27 mouse cellular contexts compared by ENCODE assay signal in genomic region chr11:80155541-80155940, GRCm38 (mm10). TPM values are rescaled to one million over a fixed set of nuclear protein-coding genes. Genes with fewer than 3 reads are reported as not detected.
DNase-seq lines count a peak whose midpoint lies in the region; ATAC-seq and TF ChIP-seq lines count a peak whose summit lies in the region.
"Had no signal": no experiment of that assay in that cellular context is flagged by ENCODE, and none has a peak within 500 bp of the region (broad histone marks: within the 10 kb centered on the region; RNA-seq: fewer than 3 reads in every experiment).

No protein-coding gene starts in this region.

- no peak for TF ChIP-seq EP300 in heart, postnatal 0 days (IDR thresholded peaks at IDR 0.05; ENCODE audit: low read depth)
- no peak for TF ChIP-seq EP300 in stomach, postnatal 0 days (optimal IDR thresholded peaks at IDR 0.05)

- TF ChIP-seq POLR2A in spleen, adult 2 months (IDR thresholded peaks at IDR 0.05; ENCODE audit: low read depth, low read length), result no peak

- H3K9ac ChIP-seq in heart, postnatal 0 days (replicated peaks; ENCODE audit: low read depth, low read length), result no peak overlapping the region
- no peak overlapping the region for H3K9ac ChIP-seq in liver, embryonic 13.5 days
- H3K9ac ChIP-seq in stomach, postnatal 0 days (ENCODE audit: low read length), result no peak overlapping the region
- H3K9ac ChIP-seq: forebrain, embryonic 13.5 days; heart, embryonic 15.5 days; liver, embryonic 14.5 days had no signal

- WGBS in heart, postnatal 0 days, result 84% methylated on average over 8 of the region's 8 CpGs
- WGBS in liver, embryonic 13.5 days (ENCODE audit: insufficient replicate concordance), result 56% methylated on average over 8 of the region's 8 CpGs
- WGBS in spleen, adult 2 months, result 53% methylated on average over 8 of the region's 8 CpGs
- WGBS in stomach, postnatal 0 days, result 81% methylated on average over 8 of the region's 8 CpGs

- no peak for DNase-seq in heart, postnatal 0 days (ENCODE audit: low spot score)
- DNase-seq in heart, postnatal 14 days, result no peak
- DNase-seq in liver, embryonic 13.5 days, result no peak
- no peak for DNase-seq in liver
- no peak for DNase-seq in spleen, adult 2 months (ENCODE audit: low read depth in 1 of 2, low spot score in 2 of 2)
- no peak for DNase-seq in spleen, postnatal 10 days (ENCODE audit: low spot score in 2 of 2)
- no peak for DNase-seq in stomach, postnatal 0 days (ENCODE audit: low spot score)
- no peak for DNase-seq in adrenal gland, postnatal 14 days
- DNase-seq: cerebellum, adult 2 months; cerebellum, postnatal 36 days; gastrocnemius, postnatal 14 days; kidney, postnatal 4 days; layer of hippocampus, adult 9-11 months; lung, postnatal 10 days had no signal

- no peaks in the 10 kb centered on the region for H3K9me3 ChIP-seq in heart, postnatal 0 days (replicated peaks; ENCODE audit: control insufficient read depth, low read length)
- H3K9me3 ChIP-seq in liver, embryonic 13.5 days (replicated peaks), result no peaks in the 10 kb centered on the region
- H3K9me3 ChIP-seq in stomach, postnatal 0 days (ENCODE audit: control insufficient read depth, low read length), result no peaks in the 10 kb centered on the region
- H3K9me3 ChIP-seq: forebrain, embryonic 13.5 days; heart, embryonic 15.5 days; hindbrain, embryonic 10.5 days; limb, embryonic 10.5 days; midbrain, embryonic 10.5 days had no signal

- ATAC-seq in heart, postnatal 0 days (ENCODE audit: insufficient read depth, low read depth), result no peak
- no peak for ATAC-seq in liver, embryonic 13.5 days (ENCODE audit: low read depth)
- ATAC-seq in stomach, postnatal 0 days (ENCODE audit: low FRiP score, low TSS enrichment), result no peak
- ATAC-seq: forebrain, embryonic 13.5 days; hindbrain, embryonic 16.5 days; intestine, embryonic 16.5 days; midbrain, embryonic 16.5 days; Patski had no signal

- intact Hi-C loops in heart, postnatal 14 days (cut with DNase I), result no loop called here

- H3K27ac ChIP-seq in heart, postnatal 0 days (ENCODE audit: low read depth), result no peak overlapping the region
- H3K27ac ChIP-seq in liver, embryonic 13.5 days, result no peak overlapping the region
- peak overlapping the region; percentile 40 for H3K27ac ChIP-seq in spleen, adult 2 months (ENCODE audit: insufficient read depth, low read length)
- H3K27ac ChIP-seq in stomach, postnatal 0 days (replicated peaks), result no peak overlapping the region
- H3K27ac ChIP-seq: forebrain, embryonic 13.5 days; heart, embryonic 15.5 days; hindbrain, embryonic 10.5 days; limb, embryonic 10.5 days; liver, embryonic 14.5 days; midbrain, embryonic 10.5 days had no signal

- peak overlapping the region; percentile 20; the same call in 1 of the 2 replicates for H3K4me2 ChIP-seq in heart, postnatal 0 days (ENCODE audit: low read depth, low read length)
- peak overlapping the region; percentile 91; the same call in 1 of the 2 replicates for H3K4me2 ChIP-seq in liver, embryonic 13.5 days
- H3K4me2 ChIP-seq in stomach, postnatal 0 days (replicated peaks; ENCODE audit: low read depth), result no peak overlapping the region
- H3K4me2 ChIP-seq: forebrain, embryonic 13.5 days; heart, embryonic 15.5 days had no signal

- peaks cover 16% of the 10 kb centered on the region for H3K27me3 ChIP-seq in heart, postnatal 0 days (ENCODE audit: control insufficient read depth, insufficient read depth, low read length)
- H3K27me3 ChIP-seq in liver, embryonic 13.5 days, result peaks cover 43% of the 10 kb centered on the region
- peaks cover 5% of the 10 kb centered on the region; the same call in 1 of the 2 replicates for H3K27me3 ChIP-seq in spleen, adult 2 months (ENCODE audit: control insufficient read depth, insufficient read depth, low read length)
- H3K27me3 ChIP-seq in stomach, postnatal 0 days (ENCODE audit: control insufficient read depth, insufficient read depth, low read length), result 0 out of 2 replicates have a peak, but pooled peaks cover 2% of the 10 kb centered on the region
- H3K27me3 ChIP-seq: CH12.LX, Patski had no signal

- H3K36me3 ChIP-seq in heart, postnatal 0 days (replicated peaks; ENCODE audit: control insufficient read depth, insufficient read depth, low read length), result no peaks in the 10 kb centered on the region
- no peaks in the 10 kb centered on the region for H3K36me3 ChIP-seq in liver, embryonic 13.5 days
- H3K36me3 ChIP-seq in spleen, adult 2 months (ENCODE audit: control insufficient read depth, insufficient read depth, low read length), result no peaks in the 10 kb centered on the region
- no peaks in the 10 kb centered on the region for H3K36me3 ChIP-seq in stomach, postnatal 0 days (ENCODE audit: control insufficient read depth, insufficient read depth, low read length)
- H3K36me3 ChIP-seq: G1E; heart, embryonic 15.5 days; hindbrain, embryonic 10.5 days; limb, embryonic 10.5 days; midbrain, embryonic 10.5 days had no signal

- H3K4me1 ChIP-seq in heart, postnatal 0 days (ENCODE audit: control insufficient read depth, insufficient read depth), result no peaks in the 10 kb centered on the region
- H3K4me1 ChIP-seq in liver, embryonic 13.5 days (replicated peaks), result peaks cover 23% of the 10 kb centered on the region
- H3K4me1 ChIP-seq in spleen, adult 2 months (ENCODE audit: control insufficient read depth, insufficient read depth, insufficient read length), result peaks cover 3% of the 10 kb centered on the region; the same call in 1 of the 2 replicates
- H3K4me1 ChIP-seq in stomach, postnatal 0 days (replicated peaks; ENCODE audit: control insufficient read depth, insufficient read depth), result no peaks in the 10 kb centered on the region

- no peak for TF ChIP-seq CTCF in heart, postnatal 0 days (IDR thresholded peaks at IDR 0.05; ENCODE audit: low read depth)
- no peak for TF ChIP-seq CTCF in spleen, adult 2 months (IDR thresholded peaks at IDR 0.05; ENCODE audit: extremely low read depth, insufficient read depth, insufficient read length, insufficient replicate concordance)
- no peak for TF ChIP-seq CTCF in stomach, postnatal 0 days (IDR thresholded peaks at IDR 0.05; ENCODE audit: low read depth)

- 0 out of 2 replicates have a peak overlapping the region, but pooled peaks have one; percentile 9 for H3K4me3 ChIP-seq in heart, postnatal 0 days (ENCODE audit: low read depth, low read length)
- H3K4me3 ChIP-seq in liver, embryonic 13.5 days (replicated peaks), result no peak overlapping the region
- H3K4me3 ChIP-seq in spleen, adult 2 months (ENCODE audit: extremely low read depth, insufficient read depth, insufficient read length), result peak overlapping the region; percentile 66; the same call in 1 of the 2 replicates
- 0 out of 2 replicates have a peak overlapping the region, but pooled peaks have one; percentile 1 for H3K4me3 ChIP-seq in stomach, postnatal 0 days (ENCODE audit: low read depth, low read length)
- H3K4me3 ChIP-seq: heart, embryonic 15.5 days; limb, embryonic 10.5 days; myocyte had no signal

RNA-seq across cellular contexts. Expression of gene Adap2, which starts 1.6 kb away (rescaled TPM):
- total RNA-seq in heart, postnatal 0 days (2014; rRNA removed; ENCODE audit: low replicate concordance), result 17.0 and 20.0 TPM in 2 replicates
- polyA plus RNA-seq in heart, postnatal 0 days (2015; fragmentation: Nextera tagmentation; extraction: Ambion mirVana), result 2.1 and 3.0 TPM in 2 replicates
- total RNA-seq in heart, postnatal 14 days (2021), result 10 to 100 TPM; 16.9 to 17.6 TPM
- 3.7 and 4.0 TPM in 2 replicates for polyA plus RNA-seq in liver, embryonic 13.5 days (2015; fragmentation: Nextera tagmentation; extraction: Ambion mirVana)
- 12.6 and 16.4 TPM in 2 replicates for polyA plus RNA-seq in spleen, adult 2 months (2012; rRNA removed)
- 3.6 and 5.4 TPM in 2 replicates for polyA plus RNA-seq in stomach, postnatal 0 days (2015; fragmentation: Nextera tagmentation; extraction: Ambion mirVana)
- 13.6 and 13.9 TPM in 2 replicates for total RNA-seq in adrenal gland, postnatal 14 days (2021)
- total RNA-seq: CH12.LX, G1E had no signal
- polyA plus RNA-seq: G1E had no signal

RNA-seq across cellular contexts. Expression of gene Tefm, which starts 13.6 kb away (rescaled TPM):
- 32.4 and 40.3 TPM in 2 replicates for total RNA-seq in heart, postnatal 0 days (2014; rRNA removed; ENCODE audit: low replicate concordance)
- 37.6 and 39.9 TPM in 2 replicates for polyA plus RNA-seq in heart, postnatal 0 days (2015; fragmentation: Nextera tagmentation; extraction: Ambion mirVana)
- total RNA-seq in heart, postnatal 14 days (2021), result 10 to 100 TPM; 24.4 to 24.8 TPM
- polyA plus RNA-seq in liver, embryonic 13.5 days (2015; fragmentation: Nextera tagmentation; extraction: Ambion mirVana), result 17.7 and 20.5 TPM in 2 replicates
- polyA plus RNA-seq in spleen, adult 2 months (2012; rRNA removed), result 1.9 and 2.2 TPM in 2 replicates
- 18.6 and 20.5 TPM in 2 replicates for polyA plus RNA-seq in stomach, postnatal 0 days (2015; fragmentation: Nextera tagmentation; extraction: Ambion mirVana)
- 18.6 and 22.1 TPM in 2 replicates for total RNA-seq in adrenal gland, postnatal 14 days (2021)

RNA-seq across cellular contexts. Expression of gene Rnf135, which starts 28.1 kb away (rescaled TPM):
- 6.2 and 10.2 TPM in 2 replicates for total RNA-seq in heart, postnatal 0 days (2014; rRNA removed; ENCODE audit: low replicate concordance)
- 11.7 and 12.9 TPM in 2 replicates for polyA plus RNA-seq in heart, postnatal 0 days (2015; fragmentation: Nextera tagmentation; extraction: Ambion mirVana)
- 1 to 10 TPM; 7.1 to 7.4 TPM for total RNA-seq in heart, postnatal 14 days (2021)
- 4.3 and 5.3 TPM in 2 replicates for polyA plus RNA-seq in liver, embryonic 13.5 days (2015; fragmentation: Nextera tagmentation; extraction: Ambion mirVana)
- 7.3 and 10.0 TPM in 2 replicates for polyA plus RNA-seq in spleen, adult 2 months (2012; rRNA removed)
- polyA plus RNA-seq in stomach, postnatal 0 days (2015; fragmentation: Nextera tagmentation; extraction: Ambion mirVana), result 7.5 and 8.8 TPM in 2 replicates
- total RNA-seq in adrenal gland, postnatal 14 days (2021), result 7.8 and 9.4 TPM in 2 replicates

RNA-seq across cellular contexts. Expression of gene Rhot1, which starts 53.3 kb away (rescaled TPM):
- total RNA-seq in heart, postnatal 0 days (2014; rRNA removed; ENCODE audit: low replicate concordance), result 77.3 and 89.3 TPM in 2 replicates
- 48.8 and 53.8 TPM in 2 replicates for polyA plus RNA-seq in heart, postnatal 0 days (2015; fragmentation: Nextera tagmentation; extraction: Ambion mirVana)
- total RNA-seq in heart, postnatal 14 days (2021), result 10 to 100 TPM; 61.8 to 65.3 TPM
- polyA plus RNA-seq in liver, embryonic 13.5 days (2015; fragmentation: Nextera tagmentation; extraction: Ambion mirVana), result 23.9 and 29.9 TPM in 2 replicates
- polyA plus RNA-seq in spleen, adult 2 months (2012; rRNA removed), result 4.0 and 5.4 TPM in 2 replicates
- polyA plus RNA-seq in stomach, postnatal 0 days (2015; fragmentation: Nextera tagmentation; extraction: Ambion mirVana), result 28.4 and 30.4 TPM in 2 replicates
- 66.5 and 69.1 TPM in 2 replicates for total RNA-seq in adrenal gland, postnatal 14 days (2021)
